Mouse (Mus musculus) G1E (cell line): ENCODE results near the gene Tstd1. TPM values are rescaled to one million over a fixed set of nuclear protein-coding genes. Genes with fewer than 3 reads are reported as not detected.

Source experiments
- ATAC-seq: 2 replicates; pipeline ENCODE4 v1.8.0; 2016; ENCODE audit warnings: mild to moderate bottlenecking; ENCODE audit not compliant: insufficient number of reproducible peaks, poor library complexity, low FRiP score, severe bottlenecking; ENCODE audit errors: extremely low read depth
- DNase-seq: peaks from one replicate; pipeline ENCODE4 v3.0.0; 2012; ENCODE audit warnings: low spot score
- H3K27me3 ChIP-seq: 2 replicates; pipeline ENCODE4 v1.6.1; 2012; ENCODE audit warnings: mild to moderate bottlenecking, low read length, inconsistent platforms; ENCODE audit not compliant: insufficient read depth
- H3K36me3 ChIP-seq: replicated peaks from 2 replicates; pipeline ENCODE3; 2012; ENCODE audit warnings: mild to moderate bottlenecking, inconsistent platforms
- H3K4me1 ChIP-seq: 2 replicates; pipeline ENCODE4 v1.6.1; 2012; ENCODE audit warnings: low read depth, low read length, inconsistent platforms, mixed read lengths; ENCODE audit not compliant: insufficient read depth
- H3K4me3 ChIP-seq: 2 replicates; pipeline ENCODE4 v1.5.1; 2012; ENCODE audit warnings: low read depth, mild to moderate bottlenecking, inconsistent platforms, low read length, moderate library complexity, mixed read lengths
- H3K9me3 ChIP-seq: replicated peaks from 2 replicates; pipeline ENCODE4 v1.6.1; 2012; ENCODE audit warnings: inconsistent platforms
- CTCF ChIP-seq: IDR thresholded peaks from 2 replicates; pipeline ENCODE4 v1.5.1; 2012; ENCODE audit warnings: low read depth, low read length, inconsistent platforms, mixed read lengths
- GATA1 ChIP-seq: IDR thresholded peaks from 2 replicates; pipeline ENCODE4 v1.6.1; 2012; ENCODE audit warnings: borderline replicate concordance, low read length, inconsistent platforms, mixed read lengths
- GATA2 ChIP-seq: IDR thresholded peaks from 2 replicates; pipeline ENCODE4 v1.6.1; 2012; ENCODE audit warnings: low read depth, low read length, inconsistent platforms, borderline replicate concordance
- POLR2AphosphoS5 ChIP-seq: IDR thresholded peaks from 2 replicates; pipeline ENCODE4 v1.6.1; 2012; ENCODE audit warnings: low read depth, low read length, inconsistent platforms; ENCODE audit not compliant: insufficient replicate concordance
- TAL1 ChIP-seq: conservative IDR thresholded peaks from 2 replicates; pipeline ENCODE4 v1.6.1; 2012; ENCODE audit warnings: low read depth, low read length, inconsistent platforms, mixed read lengths
- polyA plus RNA-seq: library from polyadenylated mRNA; stranded (reverse); fragments of >175 nt; gene quantifications from 2 replicates; pipeline ENCODE4 v1.2.3, GENCODE M21; 2012
- total RNA-seq, 2 experiments: library from RNA; stranded (forward) in 1 of 2; stranded (reverse) in 1 of 2; fragments of 200-1000 nt in 1 of 2; fragments of >200 nt in 1 of 2; fragmentation: Nextera tagmentation in 1 of 2; gene quantifications; 2 replicates each; pipeline ENCODE4 v1.2.3; 2014 to 2017

The Tstd1 gene
- total and polyA plus RNA-seq, 3 experiments, result 0.42 to 2.9 TPM; not detected in 1

DNA sequence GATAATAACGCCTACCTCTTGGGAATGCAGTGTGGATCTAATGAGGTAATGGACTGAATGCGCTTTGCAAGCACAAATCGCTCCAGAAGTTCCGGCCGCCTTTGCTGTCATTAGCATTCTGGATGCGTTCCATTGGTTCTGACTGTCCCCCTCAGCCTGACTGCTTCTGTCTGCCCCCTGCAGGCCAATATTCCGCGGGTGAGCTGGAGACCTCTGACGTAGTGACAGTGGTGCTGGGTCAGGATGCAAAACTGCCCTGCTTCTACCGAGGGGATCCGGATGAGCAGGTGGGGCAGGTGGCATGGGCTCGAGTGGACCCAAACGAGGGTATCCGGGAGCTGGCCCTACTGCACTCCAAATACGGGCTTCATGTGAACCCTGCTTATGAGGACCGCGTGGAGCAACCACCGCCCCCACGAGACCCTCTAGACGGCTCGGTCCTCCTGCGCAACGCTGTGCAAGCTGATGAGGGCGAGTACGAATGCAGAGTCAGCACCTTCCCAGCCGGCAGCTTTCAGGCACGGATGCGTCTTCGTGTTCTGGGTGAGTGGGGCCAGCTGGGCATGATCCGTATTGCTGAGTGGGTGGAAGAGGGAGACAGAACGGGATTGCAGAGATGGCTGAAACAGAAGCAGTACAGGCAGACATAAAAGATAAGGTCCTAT, 38.6 kb upstream of the Tstd1 start:
- ATAC-seq (peak; percentile 63), DNase-seq (no peak)
- H3K9me3 ChIP-seq, result no peaks in the 10 kb centered on the region
- peaks cover 42% of the 10 kb centered on the region for H3K27me3 ChIP-seq
- TF ChIP-seq CTCF, result no peak
- no peak for TF ChIP-seq GATA1
- no peak for TF ChIP-seq TAL1
- TF ChIP-seq POLR2AphosphoS5, result no peak
- TF ChIP-seq GATA2, result no peak
- no peak overlapping the region; the same call in 1 of the 2 replicates for H3K4me3 ChIP-seq
- H3K4me1 ChIP-seq, result peaks cover 19% of the 10 kb centered on the region
- no peaks in the 10 kb centered on the region for H3K36me3 ChIP-seq

DNA sequence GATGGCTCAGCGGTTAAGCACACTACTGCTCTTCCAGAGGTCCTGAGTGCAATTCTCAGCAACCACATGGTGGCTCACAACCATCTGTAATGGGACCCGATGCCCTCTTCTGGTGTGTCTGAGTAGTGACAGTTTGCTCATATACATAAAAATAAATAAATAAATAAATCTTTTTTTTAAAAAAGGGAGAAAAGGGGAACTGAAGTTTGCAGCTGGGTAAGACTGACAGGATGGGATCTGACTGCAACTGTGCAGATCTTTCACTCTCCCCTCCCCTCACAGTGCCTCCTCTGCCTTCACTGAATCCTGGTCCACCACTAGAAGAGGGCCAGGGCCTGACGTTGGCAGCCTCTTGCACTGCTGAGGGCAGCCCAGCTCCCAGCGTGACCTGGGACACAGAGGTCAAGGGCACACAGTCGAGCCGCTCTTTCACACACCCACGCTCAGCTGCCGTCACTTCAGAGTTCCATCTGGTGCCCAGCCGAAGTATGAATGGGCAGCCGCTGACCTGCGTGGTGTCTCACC, 36.5 kb upstream of the Tstd1 start:
- Histone ChIP-seq H3K27me3 (peaks cover 41% of the 10 kb centered on the region), H3K4me3 (no peak overlapping the region), H3K36me3 (no peaks in the 10 kb centered on the region), H3K4me1 (peaks cover 19% of the 10 kb centered on the region), H3K9me3 (no peaks in the 10 kb centered on the region)
- DNase-seq (no peak), ATAC-seq (no peak)
- TF ChIP-seq GATA1, result no peak
- no peak for TF ChIP-seq GATA2
- TF ChIP-seq POLR2AphosphoS5, result no peak
- no peak for TF ChIP-seq CTCF
- TF ChIP-seq TAL1, result no peak

DNA sequence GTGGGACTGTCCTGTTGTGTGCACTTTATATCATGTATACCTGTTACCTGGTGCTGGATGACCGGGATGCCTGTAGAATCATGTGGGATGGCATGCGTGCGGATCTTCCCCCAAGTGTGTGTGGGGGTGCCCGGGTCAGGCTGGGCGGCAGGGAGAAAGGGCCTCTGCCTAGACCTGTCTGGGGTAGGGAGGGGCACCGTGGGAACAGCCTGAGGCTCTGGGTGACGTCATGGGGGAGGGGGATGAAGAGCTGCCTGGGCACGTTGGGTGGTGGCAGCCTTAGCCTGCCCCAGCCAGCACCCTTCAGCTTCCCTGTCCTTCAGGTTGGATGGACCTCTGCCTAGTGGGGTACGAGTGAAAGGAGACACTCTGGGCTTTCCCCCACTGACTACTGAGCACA, 34.3 kb upstream of the Tstd1 start:
- Histone ChIP-seq H3K36me3 (no peaks in the 10 kb centered on the region), H3K4me1 (peaks cover 30% of the 10 kb centered on the region), H3K27me3 (peaks cover 35% of the 10 kb centered on the region), H3K4me3 (peak overlapping the region; percentile 17; the same call in 1 of the 2 replicates), H3K9me3 (no peaks in the 10 kb centered on the region)
- TF ChIP-seq GATA1, result no peak
- no peak for TF ChIP-seq TAL1
- no peak for TF ChIP-seq GATA2
- TF ChIP-seq CTCF, result no peak
- TF ChIP-seq POLR2AphosphoS5, result no peak
- ATAC-seq, result no peak
- DNase-seq, result no peak

DNA sequence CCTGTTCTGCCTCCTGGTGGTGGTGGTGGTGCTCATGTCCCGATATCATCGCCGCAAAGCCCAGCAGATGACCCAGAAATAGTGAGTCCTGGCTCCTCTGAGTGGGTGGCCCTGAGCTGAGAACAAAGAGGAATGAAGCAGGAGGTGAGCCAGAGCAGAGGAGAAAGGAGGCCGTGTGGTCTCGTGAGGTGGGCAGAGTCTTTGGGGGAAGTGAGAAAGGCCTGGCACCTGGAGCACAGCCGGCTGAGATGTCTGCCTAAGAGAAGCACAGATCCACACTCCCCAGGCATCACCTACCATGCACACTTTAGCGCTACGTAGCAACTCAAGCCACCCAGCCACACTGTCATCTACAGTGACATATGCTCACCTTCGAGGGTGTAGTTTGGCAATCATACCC, 33.5 kb upstream of the Tstd1 start:
- Histone ChIP-seq H3K36me3 (no peaks in the 10 kb centered on the region), H3K27me3 (peaks cover 29% of the 10 kb centered on the region), H3K4me3 (no peak overlapping the region), H3K4me1 (peaks cover 32% of the 10 kb centered on the region), H3K9me3 (no peaks in the 10 kb centered on the region)
- TF ChIP-seq GATA1 (no peak), GATA2 (no peak), CTCF (no peak), TAL1 (no peak), POLR2AphosphoS5 (no peak)
- ATAC-seq, result no peak
- no peak for DNase-seq

GRCm38 (mm10) chr1:171387099-171387498, 31.6 kb upstream of the Tstd1 start:
- peaks cover 24% of the 10 kb centered on the region for H3K27me3 ChIP-seq
- no peak overlapping the region for H3K4me3 ChIP-seq
- H3K4me1 ChIP-seq, result peaks cover 36% of the 10 kb centered on the region
- no peaks in the 10 kb centered on the region for H3K36me3 ChIP-seq
- DNase-seq (no peak), ATAC-seq (no peak)
- no peaks in the 10 kb centered on the region for H3K9me3 ChIP-seq
- TF ChIP-seq TAL1, result no peak
- no peak for TF ChIP-seq CTCF
- no peak for TF ChIP-seq POLR2AphosphoS5
- TF ChIP-seq GATA1, result no peak
- TF ChIP-seq GATA2, result no peak

GRCm38 (mm10) chr1:171388376-171389102, 30.1 kb upstream of the Tstd1 start, which contains the start of gene Arhgap30:
Gene Arhgap30, plus strand, starts transcription at chr1:171388954.
- H3K27me3 ChIP-seq, result peaks cover 18% of the 10 kb centered on the region
- peaks cover 31% of the 10 kb centered on the region for H3K4me1 ChIP-seq
- no peaks in the 10 kb centered on the region for H3K9me3 ChIP-seq
- ATAC-seq (peak; percentile 55; the same call in 1 of the 2 replicates), DNase-seq (no peak)
- peak within 1 kb of the TSS; percentile 24; the same call in 1 of the 2 replicates for H3K4me3 ChIP-seq
- no peaks in the 10 kb centered on the region for H3K36me3 ChIP-seq
- TF ChIP-seq GATA2 (no peak), TAL1 (no peak), CTCF (no peak), GATA1 (no peak), POLR2AphosphoS5 (no peak)
